Mouse (Mus musculus) liver, postnatal 0 days (tissue): ENCODE measurements around the gene D10Wsu102e. TPM values are rescaled to one million over a fixed set of nuclear protein-coding genes. Genes with fewer than 3 reads are reported as not detected.

Experiments used
- ATAC-seq: fragments of 200-750 bp; cut with Nextera tagmentation; 2 replicates; pipeline ENCODE4 v1.8.0; 2017; ENCODE audit warnings: mild to moderate bottlenecking, moderate library complexity
- DNase-seq: peaks from one replicate; pipeline ENCODE4 v3.0.0-alpha.2; 2016
- H3K27ac ChIP-seq: fragments of 300-500 bp; sonication (generic); 2 replicates; pipeline ENCODE4 v1.5.1; 2014; ENCODE audit warnings: antibody characterized with exemption, moderate library complexity, mild to moderate bottlenecking, low read depth
- H3K27me3 ChIP-seq: fragments of 300-500 bp; sonication (generic); 2 replicates; pipeline ENCODE4 v1.6.1; 2014; ENCODE audit warnings: low read length, control low read depth, mixed read lengths; ENCODE audit not compliant: insufficient read depth
- H3K36me3 ChIP-seq: fragments of 300-500 bp; sonication (generic); replicated peaks from 2 replicates; pipeline ENCODE4 v1.6.1; 2014; ENCODE audit warnings: mild to moderate bottlenecking, control low read depth, low read length, moderate library complexity, mixed read lengths; ENCODE audit not compliant: insufficient read depth
- H3K4me1 ChIP-seq: fragments of 300-500 bp; sonication (generic); 2 replicates; pipeline ENCODE4 v1.6.1; 2014; ENCODE audit warnings: antibody characterized with exemption, mild to moderate bottlenecking, control low read depth; ENCODE audit not compliant: insufficient read depth
- H3K4me2 ChIP-seq: fragments of 300-500 bp; sonication (generic); 2 replicates; pipeline ENCODE4 v1.6.1; 2014; ENCODE audit warnings: low read depth, mild to moderate bottlenecking, low read length, moderate library complexity, mixed read lengths
- H3K4me3 ChIP-seq: fragments of 300-500 bp; sonication (generic); 2 replicates; pipeline ENCODE4 v1.5.1; 2014; ENCODE audit warnings: low read depth, low read length
- H3K9ac ChIP-seq: fragments of 300-500 bp; sonication (generic); replicated peaks from 2 replicates; pipeline ENCODE4 v1.6.1; 2014; ENCODE audit warnings: mild to moderate bottlenecking, moderate library complexity
- H3K9me3 ChIP-seq: fragments of 300-500 bp; sonication (generic); 2 replicates; pipeline ENCODE4 v1.6.1; 2016; ENCODE audit warnings: mild to moderate bottlenecking, control low read depth, low read length, mixed read lengths
- CTCF ChIP-seq: sonication (generic); IDR thresholded peaks from 2 replicates; pipeline ENCODE4 v1.5.1; 2016; ENCODE audit warnings: antibody characterized with exemption, low read depth
- EP300 ChIP-seq: IDR thresholded peaks from 2 replicates; pipeline ENCODE4 v1.6.1; 2016; ENCODE audit warnings: antibody characterized with exemption, low read depth, mild to moderate bottlenecking
- WGBS: fragments of 180-500 bp; shearing (Covaris S2); extraction: QIAGEN DNeasy Blood & Tissue Kit; methylation state at CpG from one replicate; pipeline ENCODE4 v1.1.7; 2014; ENCODE audit not compliant: insufficient replicate concordance; 5-methylcytosine and 5-hydroxymethylcytosine counted together
- polyA plus RNA-seq: library from polyadenylated mRNA; unstranded; fragments of >200 nt; fragmentation: Nextera tagmentation; extraction: Ambion mirVana; gene quantifications from 2 replicates; pipeline ENCODE4 v1.2.1, GENCODE M21; 2015

The D10Wsu102e gene
- polyA plus RNA-seq, 1 experiment from 2014 or later = 0.16 TPM

GRCm38 (mm10) chr10:83380501-83380900 lies 20.5 kb downstream of the D10Wsu102e start:
- H3K27me3 ChIP-seq = no peaks in the 10 kb centered on the region

DNA sequence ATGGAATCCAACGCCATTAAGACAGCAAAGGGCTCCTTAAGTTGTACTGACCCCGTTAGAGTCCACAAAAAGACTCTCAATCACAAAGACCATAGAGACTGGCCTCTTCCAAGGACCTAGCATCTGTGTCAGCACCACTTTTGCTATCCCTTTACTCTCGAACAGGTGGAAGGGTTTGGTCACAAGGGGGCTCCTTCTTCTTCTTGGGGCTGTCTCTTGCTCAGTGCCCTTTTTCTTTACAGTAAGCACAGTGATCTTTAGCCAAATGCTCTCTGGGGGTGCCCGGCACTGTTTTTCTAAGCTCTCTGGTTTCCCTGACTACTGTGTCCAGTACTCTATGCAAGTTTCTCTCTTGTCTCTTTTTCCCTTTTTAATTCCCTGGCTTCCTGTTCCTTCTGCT lies 22.5 kb downstream of the D10Wsu102e start:
- ATAC-seq (no peak), DNase-seq (peak; percentile 5)
- TF ChIP-seq CTCF = no peak
- TF ChIP-seq EP300 = no peak
- Histone ChIP-seq H3K27me3 (no peaks in the 10 kb centered on the region), H3K9me3 (no peaks in the 10 kb centered on the region; the same call in 1 of the 2 replicates), H3K4me2 (no peak overlapping the region), H3K36me3 (no peaks in the 10 kb centered on the region; the same call in 1 of the 2 replicates), H3K4me1 (no peaks in the 10 kb centered on the region), H3K27ac (no peak overlapping the region), H3K4me3 (no peak overlapping the region), H3K9ac (no peak overlapping the region)
- WGBS = 72% methylated on average over 4 of the region's 4 CpGs

More at GRCm38 (mm10) chr10:83380501-83380900, 20.5 kb downstream of the D10Wsu102e start:
- Histone ChIP-seq H3K4me2 (no peak overlapping the region), H3K4me3 (no peak overlapping the region), H3K4me1 (no peaks in the 10 kb centered on the region), H3K36me3 (no peaks in the 10 kb centered on the region; the same call in 1 of the 2 replicates), H3K9ac (no peak overlapping the region), H3K27ac (no peak overlapping the region), H3K9me3 (no peaks in the 10 kb centered on the region; the same call in 1 of the 2 replicates)
- DNase-seq = peak; percentile 2
- ATAC-seq = no peak
- WGBS = 90% methylated on average over 2 of the region's 2 CpGs
- no peak for TF ChIP-seq EP300
- no peak for TF ChIP-seq CTCF

GRCm38 (mm10) chr10:83382988-83383387 lies 23.0 kb downstream of the D10Wsu102e start:
- H3K4me3 ChIP-seq = no peak overlapping the region
- H3K27ac ChIP-seq = no peak overlapping the region
- ATAC-seq (no peak), DNase-seq (no peak)
- no peaks in the 10 kb centered on the region for H3K4me1 ChIP-seq
- H3K4me2 ChIP-seq = no peak overlapping the region
- WGBS = 41% methylated on average over 2 of the region's 2 CpGs
- no peak overlapping the region for H3K9ac ChIP-seq
- H3K9me3 ChIP-seq = no peaks in the 10 kb centered on the region; the same call in 1 of the 2 replicates
- no peak for TF ChIP-seq CTCF
- no peaks in the 10 kb centered on the region for H3K27me3 ChIP-seq
- H3K36me3 ChIP-seq = no peaks in the 10 kb centered on the region; the same call in 1 of the 2 replicates

DNA sequence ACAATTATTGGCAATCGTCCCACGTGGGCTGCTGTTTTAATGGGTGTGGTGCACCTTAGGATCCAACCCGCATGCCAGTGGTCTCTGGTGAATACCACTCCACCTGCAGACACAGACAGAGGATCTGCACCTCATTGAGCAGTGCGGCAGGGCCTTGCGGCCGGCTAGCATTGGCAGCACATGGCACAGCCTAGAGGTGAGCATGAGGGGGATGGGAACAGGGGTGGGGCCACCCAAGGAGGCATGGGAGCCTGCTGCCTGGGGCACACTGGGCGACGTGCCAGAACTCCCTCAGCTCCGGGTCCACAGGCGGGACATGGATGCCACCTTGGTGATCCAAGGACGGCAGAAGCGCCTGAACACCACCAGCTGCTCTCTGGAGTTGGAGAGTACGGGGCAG lies 23.8 kb downstream of the D10Wsu102e start:
- peak; percentile 14 for DNase-seq
- 84% methylated on average over 12 of the region's 13 CpGs for WGBS
- Histone ChIP-seq H3K27me3 (no peaks in the 10 kb centered on the region), H3K27ac (no peak overlapping the region), H3K9me3 (no peaks in the 10 kb centered on the region; the same call in 1 of the 2 replicates), H3K4me1 (no peaks in the 10 kb centered on the region), H3K9ac (no peak overlapping the region), H3K4me3 (no peak overlapping the region), H3K4me2 (no peak overlapping the region), H3K36me3 (no peaks in the 10 kb centered on the region; the same call in 1 of the 2 replicates)
- TF ChIP-seq CTCF = no peak
- no peak for TF ChIP-seq EP300
- no peak for ATAC-seq

DNA sequence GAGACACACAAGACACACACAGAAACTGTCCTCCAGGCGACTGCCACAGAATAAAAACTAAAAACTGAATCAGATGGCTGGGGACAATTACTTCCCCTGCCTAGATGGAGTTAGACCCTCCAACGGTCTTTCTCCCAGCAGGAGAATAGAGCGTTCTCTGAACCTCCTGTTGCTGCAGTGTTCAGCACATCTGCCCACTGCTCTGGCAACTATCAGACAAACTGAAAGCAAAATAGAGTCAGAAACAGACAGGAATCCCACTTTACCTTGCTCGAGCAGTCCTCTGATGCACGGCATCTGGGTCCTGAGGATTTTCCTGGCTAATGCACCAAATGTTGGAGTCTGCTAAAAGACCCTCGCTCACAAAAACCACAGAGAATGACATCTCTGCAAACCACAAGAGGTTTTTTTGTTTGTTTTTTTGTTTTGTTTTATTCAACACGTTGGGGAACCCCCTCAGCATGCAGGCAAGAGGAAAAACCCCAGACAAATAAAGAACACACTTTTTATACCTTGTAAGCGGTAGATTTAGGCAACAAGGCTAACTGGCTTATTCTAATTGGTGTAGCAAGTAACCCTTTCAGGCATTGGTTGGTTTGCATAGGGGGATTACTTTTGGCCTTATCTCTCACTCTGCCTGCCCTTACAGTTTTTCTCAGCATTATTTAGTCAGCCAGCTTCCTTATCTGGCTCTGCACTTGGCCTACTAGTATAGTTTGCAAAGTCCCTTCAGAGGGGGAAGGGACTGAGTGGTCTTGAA lies 24.6 kb downstream of the D10Wsu102e start:
- Histone ChIP-seq H3K4me1 (no peaks in the 10 kb centered on the region), H3K9me3 (no peaks in the 10 kb centered on the region; the same call in 1 of the 2 replicates), H3K27me3 (no peaks in the 10 kb centered on the region), H3K4me2 (no peak overlapping the region), H3K9ac (no peak overlapping the region), H3K4me3 (no peak overlapping the region), H3K27ac (no peak overlapping the region), H3K36me3 (no peaks in the 10 kb centered on the region; the same call in 1 of the 2 replicates)
- TF ChIP-seq EP300 (peak; percentile 30; the same call in 1 of the 2 replicates), CTCF (no peak)
- WGBS = 76% methylated on average over 8 of the region's 8 CpGs
- peak; percentile 23; the same call in 1 of the 2 replicates for ATAC-seq
- DNase-seq = no peak

DNA sequence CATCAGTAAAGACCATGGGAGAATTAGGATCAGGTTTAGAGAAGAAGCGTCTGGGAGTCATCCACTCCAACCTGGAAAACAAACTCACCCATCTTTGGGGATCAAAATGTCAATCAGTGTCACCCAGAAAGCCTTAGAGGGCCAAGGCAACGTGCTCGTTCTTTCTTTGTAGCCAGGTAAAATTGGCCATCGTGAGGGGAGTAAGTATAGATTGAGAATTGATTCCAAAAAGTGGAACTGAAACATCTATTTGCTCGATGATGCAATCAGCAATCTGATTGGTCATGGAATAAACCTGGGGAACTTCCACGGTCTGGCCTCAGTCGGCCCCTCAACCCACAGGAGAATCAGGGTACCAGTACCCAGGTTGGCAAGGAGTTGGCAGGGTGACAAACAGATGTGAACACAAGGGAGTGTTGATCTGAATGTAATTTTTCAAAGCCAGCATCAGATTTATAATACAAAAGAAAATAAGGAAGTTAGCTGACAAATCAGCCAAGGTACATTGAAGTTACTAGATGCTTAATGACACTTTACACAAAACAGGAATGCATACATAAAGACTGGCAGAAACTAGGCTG lies 25.4 kb downstream of the D10Wsu102e start:
- 82% methylated on average over 7 of the region's 7 CpGs for WGBS
- DNase-seq (no peak), ATAC-seq (no peak)
- no peaks in the 10 kb centered on the region; the same call in 1 of the 2 replicates for H3K36me3 ChIP-seq
- H3K4me1 ChIP-seq = no peaks in the 10 kb centered on the region
- H3K9ac ChIP-seq = no peak overlapping the region
- H3K4me3 ChIP-seq = no peak overlapping the region
- TF ChIP-seq EP300 (no peak), CTCF (no peak)
- no peaks in the 10 kb centered on the region; the same call in 1 of the 2 replicates for H3K9me3 ChIP-seq
- H3K27ac ChIP-seq = no peak overlapping the region
- H3K4me2 ChIP-seq = no peak overlapping the region
- H3K27me3 ChIP-seq = no peaks in the 10 kb centered on the region
